Mouse (Mus musculus): ENCODE measurements around the gene Pcca. TPM values are rescaled to one million over a fixed set of nuclear protein-coding genes. Genes with fewer than 3 reads are reported as not detected.

The Pcca gene
- polyA plus RNA-seq, 1 experiment: 4.8 TPM

DNA sequence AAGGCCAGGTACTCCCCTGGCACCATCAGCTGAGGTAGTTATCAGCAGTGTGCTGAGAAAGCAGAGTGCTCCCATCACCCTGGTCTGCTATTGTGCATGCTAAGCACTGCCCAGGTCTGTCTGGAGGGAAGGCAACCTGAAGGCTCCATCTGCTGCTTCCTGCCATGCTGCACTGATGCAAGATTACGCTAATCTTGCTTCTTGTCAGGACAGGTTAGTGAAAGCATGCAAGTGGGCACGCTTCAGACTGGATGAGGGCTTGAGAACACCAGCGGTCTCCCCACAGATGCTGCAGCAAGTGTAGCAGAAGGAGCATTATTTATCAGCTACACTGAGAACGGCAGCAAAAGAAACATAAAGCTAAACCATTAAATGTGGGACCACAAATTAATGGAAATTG lies 150.1 kb downstream of the Pcca start:
- H3K4me1 ChIP-seq (ENCODE audit: control insufficient read depth, insufficient read depth, insufficient read length): no peaks in the 10 kb centered on the region
- H3K36me3 ChIP-seq (ENCODE audit: control insufficient read depth, insufficient read depth, low read length): no peaks in the 10 kb centered on the region
- TF ChIP-seq CTCF (IDR thresholded peaks at IDR 0.05; ENCODE audit: extremely low read depth, insufficient read depth, insufficient read length, insufficient replicate concordance) (no peak), POLR2A (IDR thresholded peaks at IDR 0.05; ENCODE audit: low read depth, low read length) (no peak)
- H3K27me3 ChIP-seq (ENCODE audit: control insufficient read depth, insufficient read depth, low read length): no peaks in the 10 kb centered on the region
- no peak overlapping the region for H3K27ac ChIP-seq (ENCODE audit: insufficient read depth, low read length)
- no peak overlapping the region for H3K4me3 ChIP-seq (ENCODE audit: extremely low read depth, insufficient read depth, insufficient read length)
- no peak for DNase-seq (ENCODE audit: low read depth in 1 of 2, low spot score in 2 of 2)
- WGBS: 95% methylated on average over 4 of the region's 4 CpGs

DNA sequence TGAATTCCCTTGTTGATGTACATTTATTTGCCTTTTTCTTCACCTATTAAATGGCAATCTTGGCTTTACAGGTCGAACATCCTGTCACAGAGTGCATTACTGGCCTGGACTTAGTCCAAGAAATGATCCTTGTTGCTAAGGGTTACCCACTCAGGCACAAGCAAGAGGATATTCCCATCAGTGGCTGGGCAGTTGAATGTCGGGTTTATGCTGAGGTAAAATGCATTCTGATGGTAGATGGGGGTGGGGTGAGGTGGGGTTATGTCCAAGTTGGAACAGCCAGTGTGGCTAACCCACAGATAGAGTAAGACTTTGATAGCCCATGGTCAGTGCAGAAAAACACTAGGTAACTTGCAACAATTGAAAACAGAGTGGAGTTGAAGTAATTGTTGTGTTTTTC lies 150.7 kb downstream of the Pcca start:
- Histone ChIP-seq H3K27me3 (ENCODE audit: control insufficient read depth, insufficient read depth, low read length) (no peaks in the 10 kb centered on the region), H3K27ac (ENCODE audit: insufficient read depth, low read length) (no peak overlapping the region), H3K36me3 (ENCODE audit: control insufficient read depth, insufficient read depth, low read length) (no peaks in the 10 kb centered on the region), H3K4me3 (ENCODE audit: extremely low read depth, insufficient read depth, insufficient read length) (no peak overlapping the region), H3K4me1 (ENCODE audit: control insufficient read depth, insufficient read depth, insufficient read length) (no peaks in the 10 kb centered on the region)
- 80% methylated on average over 2 of the region's 2 CpGs for WGBS
- no peak for DNase-seq (ENCODE audit: low read depth in 1 of 2, low spot score in 2 of 2)
- TF ChIP-seq CTCF (IDR thresholded peaks at IDR 0.05; ENCODE audit: extremely low read depth, insufficient read depth, insufficient read length, insufficient replicate concordance) (no peak), POLR2A (IDR thresholded peaks at IDR 0.05; ENCODE audit: low read depth, low read length) (no peak)

DNA sequence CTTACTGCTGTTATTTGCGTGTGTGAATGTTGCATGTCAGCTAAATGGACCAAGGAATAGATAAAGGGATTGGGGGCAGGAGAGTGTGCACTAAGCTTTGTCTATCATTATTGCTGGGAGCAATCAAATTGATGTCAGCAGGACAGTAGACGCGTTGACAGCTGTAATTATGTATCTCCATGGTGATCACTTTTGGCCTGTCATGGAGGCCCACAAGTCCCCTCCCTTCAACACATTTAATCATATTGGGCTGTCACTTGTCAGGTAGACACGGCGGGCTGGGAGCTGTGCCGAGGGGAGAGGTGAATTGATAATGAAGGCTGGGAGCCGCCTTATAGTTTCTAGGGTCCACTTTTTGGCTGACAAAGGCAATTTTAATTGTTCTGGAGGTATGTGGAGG lies 153.3 kb downstream of the Pcca start:
- 91% methylated on average over 7 of the region's 7 CpGs for WGBS
- TF ChIP-seq CTCF (IDR thresholded peaks at IDR 0.05; ENCODE audit: extremely low read depth, insufficient read depth, insufficient read length, insufficient replicate concordance): no peak
- no peak for TF ChIP-seq POLR2A (IDR thresholded peaks at IDR 0.05; ENCODE audit: low read depth, low read length)
- DNase-seq (ENCODE audit: low read depth in 1 of 2, low spot score in 2 of 2): no peak

DNA sequence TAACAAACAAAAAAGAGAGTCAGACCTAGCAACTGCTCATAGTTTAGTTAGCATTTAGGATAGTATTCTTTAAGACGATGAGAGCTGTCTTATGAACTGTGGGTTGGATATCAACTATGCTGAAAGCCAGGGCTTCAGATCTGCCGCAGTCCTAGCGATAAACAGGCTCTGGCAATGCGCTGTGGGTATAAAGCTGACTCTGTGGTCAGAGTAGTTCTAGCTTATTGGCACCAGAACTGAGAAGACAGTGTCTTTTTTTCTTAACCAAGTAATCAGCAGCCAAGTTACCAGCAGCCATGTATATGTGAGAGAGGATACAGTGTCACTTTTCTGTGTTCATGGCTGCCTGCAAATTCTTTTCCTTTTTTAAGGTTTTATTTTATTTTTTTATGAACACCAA lies 154.3 kb downstream of the Pcca start:
- WGBS: 97% methylated on average over 4 of the region's 4 CpGs

More for the DNA sequence above, 153.3 kb downstream of the Pcca start:
- H3K27me3 ChIP-seq (ENCODE audit: control insufficient read depth, insufficient read depth, low read length): no peaks in the 10 kb centered on the region
- H3K27ac ChIP-seq (ENCODE audit: insufficient read depth, low read length): no peak overlapping the region
- H3K36me3 ChIP-seq (ENCODE audit: control insufficient read depth, insufficient read depth, low read length): peaks cover 1% of the 10 kb centered on the region; the same call in 1 of the 2 replicates
- H3K4me1 ChIP-seq (ENCODE audit: control insufficient read depth, insufficient read depth, insufficient read length): no peaks in the 10 kb centered on the region
- no peak overlapping the region for H3K4me3 ChIP-seq (ENCODE audit: extremely low read depth, insufficient read depth, insufficient read length)

DNA sequence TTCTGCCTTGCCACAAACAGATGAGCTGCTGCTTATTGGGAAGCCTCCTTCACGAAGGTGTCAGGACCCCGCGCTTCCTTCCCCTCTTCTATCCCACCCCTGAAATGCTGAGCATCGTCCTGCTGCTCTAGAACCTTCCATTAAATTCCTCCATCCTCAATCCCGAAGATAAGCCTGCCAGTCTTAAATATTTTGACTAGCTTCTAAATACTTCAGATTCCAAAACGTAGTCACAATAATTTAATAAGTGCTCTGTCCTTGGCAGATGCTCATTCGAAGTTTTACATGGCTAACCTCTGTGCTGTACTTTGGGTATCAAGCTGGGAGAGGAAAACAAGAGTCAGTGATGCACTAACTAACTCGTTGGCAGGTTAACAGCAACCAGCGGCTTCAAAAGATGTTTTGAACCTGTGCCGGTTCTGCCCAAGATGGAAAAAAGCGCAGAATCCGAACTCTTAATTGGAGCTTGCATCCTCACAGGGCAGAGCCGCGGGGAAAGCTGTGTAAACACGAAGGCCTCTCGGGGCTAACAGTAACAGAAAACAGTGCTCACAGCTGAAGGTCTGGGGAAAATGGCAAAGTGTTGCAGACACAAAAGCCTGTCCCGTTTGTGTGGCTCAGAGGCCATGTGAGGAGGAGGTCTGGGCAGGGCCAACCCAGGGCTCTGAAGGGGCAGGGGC lies 155.2 kb downstream of the Pcca start:
- H3K4me3 ChIP-seq (ENCODE audit: extremely low read depth, insufficient read depth, insufficient read length): no peak overlapping the region

More for the DNA sequence above, 154.3 kb downstream of the Pcca start:
- DNase-seq (ENCODE audit: low read depth in 1 of 2, low spot score in 2 of 2): no peak
- H3K36me3 ChIP-seq (ENCODE audit: control insufficient read depth, insufficient read depth, low read length): peaks cover 3% of the 10 kb centered on the region; the same call in 1 of the 2 replicates
- H3K27ac ChIP-seq (ENCODE audit: insufficient read depth, low read length): no peak overlapping the region
- H3K4me3 ChIP-seq (ENCODE audit: extremely low read depth, insufficient read depth, insufficient read length): no peak overlapping the region
- H3K27me3 ChIP-seq (ENCODE audit: control insufficient read depth, insufficient read depth, low read length): no peaks in the 10 kb centered on the region
- no peak for TF ChIP-seq POLR2A (IDR thresholded peaks at IDR 0.05; ENCODE audit: low read depth, low read length)
- no peaks in the 10 kb centered on the region for H3K4me1 ChIP-seq (ENCODE audit: control insufficient read depth, insufficient read depth, insufficient read length)

DNA sequence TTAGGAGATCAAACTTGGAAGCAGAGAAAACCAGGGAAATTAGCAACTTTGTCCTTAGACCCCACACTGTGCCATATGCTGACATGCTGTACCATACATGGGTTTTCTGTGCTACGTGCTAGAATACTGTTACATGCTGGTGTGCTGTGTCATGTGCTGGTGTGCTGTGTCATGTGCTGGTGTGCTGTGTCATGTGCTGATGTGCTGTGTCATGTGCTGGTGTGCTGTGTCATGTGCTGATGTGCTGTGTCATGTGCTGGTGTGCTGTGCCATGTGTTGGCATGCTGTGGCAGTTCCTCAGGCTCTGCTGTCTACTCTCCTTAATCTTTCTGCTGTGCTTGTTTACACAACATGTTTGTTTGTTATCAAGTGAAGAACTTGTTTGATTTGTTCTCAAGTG lies 157.4 kb downstream of the Pcca start:
- Histone ChIP-seq H3K4me3 (ENCODE audit: extremely low read depth, insufficient read depth, insufficient read length) (no peak overlapping the region), H3K27me3 (ENCODE audit: control insufficient read depth, insufficient read depth, low read length) (no peaks in the 10 kb centered on the region), H3K36me3 (ENCODE audit: control insufficient read depth, insufficient read depth, low read length) (peaks cover 3% of the 10 kb centered on the region; the same call in 1 of the 2 replicates), H3K4me1 (ENCODE audit: control insufficient read depth, insufficient read depth, insufficient read length) (no peaks in the 10 kb centered on the region), H3K27ac (ENCODE audit: insufficient read depth, low read length) (no peak overlapping the region)
- WGBS: 95% methylated on average over 1 of the region's 1 CpGs
- no peak for TF ChIP-seq CTCF (IDR thresholded peaks at IDR 0.05; ENCODE audit: extremely low read depth, insufficient read depth, insufficient read length, insufficient replicate concordance)
- TF ChIP-seq POLR2A (IDR thresholded peaks at IDR 0.05; ENCODE audit: low read depth, low read length): no peak
- DNase-seq (ENCODE audit: low read depth in 1 of 2, low spot score in 2 of 2): no peak

More for the DNA sequence above, 155.2 kb downstream of the Pcca start:
- no peak for DNase-seq (ENCODE audit: low read depth in 1 of 2, low spot score in 2 of 2)
- Histone ChIP-seq H3K27ac (ENCODE audit: insufficient read depth, low read length) (no peak overlapping the region), H3K36me3 (ENCODE audit: control insufficient read depth, insufficient read depth, low read length) (peaks cover 3% of the 10 kb centered on the region; the same call in 1 of the 2 replicates), H3K27me3 (ENCODE audit: control insufficient read depth, insufficient read depth, low read length) (no peaks in the 10 kb centered on the region), H3K4me1 (ENCODE audit: control insufficient read depth, insufficient read depth, insufficient read length) (no peaks in the 10 kb centered on the region)
- 92% methylated on average over 17 of the region's 17 CpGs for WGBS
- TF ChIP-seq POLR2A (IDR thresholded peaks at IDR 0.05; ENCODE audit: low read depth, low read length) (no peak), CTCF (IDR thresholded peaks at IDR 0.05; ENCODE audit: extremely low read depth, insufficient read depth, insufficient read length, insufficient replicate concordance) (no peak)

DNA sequence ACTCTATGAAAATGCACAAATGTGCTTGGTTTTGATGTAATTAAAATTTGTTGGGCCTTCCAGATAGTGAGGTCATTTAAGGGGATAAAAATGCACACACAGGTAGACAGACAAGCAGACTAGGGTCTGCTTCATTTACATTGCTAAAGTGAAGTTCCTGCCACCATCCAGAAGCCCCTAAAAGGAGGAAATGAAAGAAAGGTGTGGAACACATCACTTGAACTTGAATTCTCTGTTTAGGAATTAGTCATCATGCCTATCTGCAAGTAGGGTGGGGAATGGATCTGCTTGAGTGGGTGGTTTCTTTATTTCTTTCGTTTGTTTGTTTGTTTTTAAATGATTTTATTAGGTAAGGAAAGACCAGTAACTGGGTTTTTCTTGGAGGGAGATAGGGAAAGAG lies 166.2 kb downstream of the Pcca start:
- DNase-seq (ENCODE audit: low read depth in 1 of 2, low spot score in 2 of 2): no peak

More for the DNA sequence above, 166.2 kb downstream of the Pcca start:
- Histone ChIP-seq H3K4me1 (ENCODE audit: control insufficient read depth, insufficient read depth, insufficient read length) (no peaks in the 10 kb centered on the region), H3K27ac (ENCODE audit: insufficient read depth, low read length) (no peak overlapping the region), H3K36me3 (ENCODE audit: control insufficient read depth, insufficient read depth, low read length) (no peaks in the 10 kb centered on the region), H3K4me3 (ENCODE audit: extremely low read depth, insufficient read depth, insufficient read length) (no peak overlapping the region), H3K27me3 (ENCODE audit: control insufficient read depth, insufficient read depth, low read length) (no peaks in the 10 kb centered on the region)
- no peak for TF ChIP-seq CTCF (IDR thresholded peaks at IDR 0.05; ENCODE audit: extremely low read depth, insufficient read depth, insufficient read length, insufficient replicate concordance)
- TF ChIP-seq POLR2A (IDR thresholded peaks at IDR 0.05; ENCODE audit: low read depth, low read length): no peak
- WGBS: 73% methylated on average over 1 of the region's 1 CpGs
